Mouse (Mus musculus) heart, adult 2 months (tissue): ENCODE results near the gene Gimap5. TPM values are rescaled to one million over a fixed set of nuclear protein-coding genes. Genes with fewer than 3 reads are reported as not detected.
A peak's percentile ranks its signal among the peaks of the same experiment; 100 is the strongest.

Experiments used
- DNase-seq, 2 experiments: peaks; one replicate each; pipeline ENCODE4 v3.0.0; 2021
- H3K27ac ChIP-seq: fragments of 200-600 bp; 2 replicates; pipeline ENCODE4 v1.8.1; 2022
- H3K27me3 ChIP-seq: fragments of 200-500 bp; 2 replicates; pipeline ENCODE4 v1.6.1; 2012; ENCODE audit warnings: mild to moderate bottlenecking, low read length, inconsistent platforms, mixed read lengths; ENCODE audit not compliant: control insufficient read depth, insufficient read depth
- H3K36me3 ChIP-seq: fragments of 200-500 bp; 2 replicates; pipeline ENCODE4 v1.6.1; 2012; ENCODE audit warnings: low read length, inconsistent platforms; ENCODE audit not compliant: control insufficient read depth, insufficient read depth
- H3K4me1 ChIP-seq: fragments of 200-500 bp; 2 replicates; pipeline ENCODE4 v1.6.1; 2011; ENCODE audit warnings: low read length; ENCODE audit not compliant: control insufficient read depth, insufficient read depth
- H3K4me3 ChIP-seq: fragments of 200-600 bp; 2 replicates; pipeline ENCODE4 v1.8.1; 2022
- H3K79me2 ChIP-seq: fragments of 200-500 bp; replicated peaks from 2 replicates; pipeline ENCODE4 v1.6.1; 2012; ENCODE audit warnings: mild to moderate bottlenecking, inconsistent platforms, low read length, moderate library complexity, mixed read lengths; ENCODE audit not compliant: control insufficient read depth, insufficient read depth
- H3K9ac ChIP-seq: fragments of 200-500 bp; 2 replicates; pipeline ENCODE4 v1.6.1; 2012; ENCODE audit warnings: low read depth, mild to moderate bottlenecking, control low read depth, inconsistent platforms, low read length, mixed read lengths
- CTCF ChIP-seq: fragments of 200-600 bp; IDR thresholded peaks from 2 replicates; pipeline ENCODE4 v1.8.1; 2022; ENCODE audit warnings: antibody characterized with exemption, mild to moderate bottlenecking, moderate library complexity
- EP300 ChIP-seq: fragments of 200-500 bp; IDR thresholded peaks from 2 replicates; pipeline ENCODE4 v1.6.1; 2011; ENCODE audit warnings: low read depth, low read length, control low read depth; ENCODE audit not compliant: insufficient read depth
- POLR2A ChIP-seq: fragments of 200-500 bp; IDR thresholded peaks from 2 replicates; pipeline ENCODE4 v1.6.1; 2011; ENCODE audit warnings: mild to moderate bottlenecking, low read depth, low read length, control low read depth; ENCODE audit not compliant: insufficient read depth
- WGBS: fragments of 180-500 bp; shearing (Covaris S2); methylation state at CpG from one replicate; pipeline ENCODE4 v1.1.7; 2018; 5-methylcytosine and 5-hydroxymethylcytosine counted together
- intact Hi-C: fragments of 180-260 bp; cut with DNase I; formaldehyde crosslinking; loops from one replicate; pipeline ENCODE4 v1.15.1; 2025
- polyA plus RNA-seq: library from polyadenylated mRNA; depleted of rRNA; stranded (reverse); fragments of >200 nt; gene quantifications from 2 replicates; pipeline ENCODE4 v1.2.3, GENCODE M21; 2012
- total RNA-seq, 2 experiments: library from RNA; stranded (reverse); gene quantifications; 2 replicates each; pipeline ENCODE4 v1.2.3; 2021

Gene Gimap5
- total and polyA plus RNA-seq, 3 experiments, result 4.6 to 6.6 (median 5.1) TPM

DNA sequence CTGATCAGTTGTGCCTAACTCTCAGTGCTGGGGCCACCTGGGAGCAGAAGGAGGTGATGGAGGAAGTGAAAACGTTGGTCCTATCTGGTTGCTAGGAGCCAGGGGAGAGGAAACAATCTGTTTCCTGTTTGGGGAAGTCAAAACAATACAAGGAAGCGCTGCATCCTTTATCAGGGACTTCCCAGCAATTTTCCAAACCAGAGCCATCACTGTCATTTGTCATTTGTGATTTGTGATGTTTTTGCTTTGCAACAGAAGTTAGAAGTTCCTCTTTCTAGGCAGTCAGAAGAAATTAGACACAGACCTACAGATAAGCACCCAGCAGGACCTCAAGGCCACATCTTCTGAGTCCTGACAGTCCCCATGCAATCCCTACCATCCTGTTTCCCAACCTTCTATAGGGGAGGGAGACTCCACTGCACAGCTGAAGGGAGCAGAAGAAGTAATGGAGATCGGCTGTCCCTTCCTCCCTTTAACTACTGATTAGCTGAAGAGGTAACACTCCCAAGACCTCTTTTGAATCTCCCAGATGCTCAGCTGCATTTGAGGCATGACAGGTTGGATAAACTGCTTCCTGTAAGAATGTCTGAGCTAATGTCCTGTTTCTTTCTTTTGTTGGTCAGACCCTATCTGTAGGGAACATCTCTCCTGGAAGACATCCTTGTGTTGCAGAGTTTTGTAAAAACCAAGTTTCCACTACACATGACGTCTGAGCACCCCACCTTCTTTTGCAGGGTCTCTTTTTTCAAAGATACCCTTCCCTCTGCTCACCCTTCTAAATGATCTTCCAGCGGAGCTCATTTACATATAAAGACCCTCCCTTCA lies 45.5 kb upstream of the Gimap5 start:
- Histone ChIP-seq H3K9ac (no peak overlapping the region), H3K27ac (peak overlapping the region; percentile 90), H3K4me1 (peaks cover 30% of the 10 kb centered on the region), H3K27me3 (no peaks in the 10 kb centered on the region), H3K79me2 (no peaks in the 10 kb centered on the region), H3K36me3 (peaks cover 57% of the 10 kb centered on the region), H3K4me3 (0 out of 2 replicates have a peak overlapping the region, but pooled peaks have one; percentile 7)
- intact Hi-C loops, result loop anchor here (2.0 kb wide), 1 partner anchor 16 kb away; the partner anchor contains the start of gene Gimap4
- TF ChIP-seq POLR2A, result peak; percentile 72; the same call in 1 of the 2 replicates
- no peak for TF ChIP-seq CTCF
- peak; percentile 93 for TF ChIP-seq EP300
- WGBS, result 20% methylated on average over 5 of the region's 5 CpGs
- DNase-seq, result peak; percentile 33 to 66

- H3K79me2 ChIP-seq, result no peaks in the 10 kb centered on the region
- peaks cover 30% of the 10 kb centered on the region for H3K4me1 ChIP-seq
- intact Hi-C loops, result no loop called here
- TF ChIP-seq CTCF (no peak), POLR2A (no peak)
- H3K9ac ChIP-seq, result no peak overlapping the region
- H3K4me3 ChIP-seq, result no peak overlapping the region
- no peak for DNase-seq
- WGBS, result 80% methylated on average over 7 of the region's 7 CpGs
- peak overlapping the region; percentile 90 for H3K27ac ChIP-seq
- no peaks in the 10 kb centered on the region for H3K27me3 ChIP-seq
- peaks cover 56% of the 10 kb centered on the region for H3K36me3 ChIP-seq
These were observed 43.9 kb upstream of the Gimap5 start for GRCm38 (mm10) chr6:48702146-48702545.

GRCm38 (mm10) chr6:48702601-48703000 lies 43.4 kb upstream of the Gimap5 start:
- H3K36me3 ChIP-seq, result peaks cover 53% of the 10 kb centered on the region
- no peak for DNase-seq
- no peak for TF ChIP-seq EP300
- peak; percentile 51 for TF ChIP-seq CTCF
- no peak overlapping the region for H3K4me3 ChIP-seq
- intact Hi-C loops, result no loop called here
- peak overlapping the region; percentile 90 for H3K27ac ChIP-seq
- WGBS, result 54% methylated on average over 5 of the region's 5 CpGs
- no peaks in the 10 kb centered on the region for H3K27me3 ChIP-seq
- no peak overlapping the region for H3K9ac ChIP-seq
- H3K4me1 ChIP-seq, result peaks cover 28% of the 10 kb centered on the region
- H3K79me2 ChIP-seq, result no peaks in the 10 kb centered on the region

DNA sequence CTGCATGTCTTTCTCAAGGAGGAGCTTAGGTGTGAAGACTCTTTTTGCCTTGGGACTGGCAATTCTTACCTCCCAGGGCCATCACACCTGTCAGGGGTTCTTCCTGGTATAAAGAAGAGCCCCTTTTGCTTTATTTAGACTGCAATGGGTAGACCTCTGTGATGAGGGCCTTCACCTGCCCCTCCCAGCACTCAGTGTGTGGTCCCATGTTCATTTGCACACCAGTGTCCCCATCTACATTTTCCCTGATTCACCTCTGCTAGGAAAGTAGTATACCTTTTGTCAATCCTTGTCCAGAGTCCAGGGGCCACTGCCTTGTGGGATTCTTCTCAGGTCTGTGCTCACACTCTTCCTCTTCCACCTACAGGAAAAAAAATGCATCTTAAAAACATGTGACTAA lies 41.9 kb upstream of the Gimap5 start:
- Histone ChIP-seq H3K9ac (no peak overlapping the region), H3K36me3 (peaks cover 46% of the 10 kb centered on the region), H3K27ac (peak overlapping the region; percentile 96; the same call in 1 of the 2 replicates), H3K4me3 (no peak overlapping the region), H3K79me2 (no peaks in the 10 kb centered on the region), H3K4me1 (peaks cover 22% of the 10 kb centered on the region), H3K27me3 (no peaks in the 10 kb centered on the region)
- TF ChIP-seq CTCF (no peak), POLR2A (no peak)
- intact Hi-C loops, result no loop called here
- no peak for DNase-seq

DNA sequence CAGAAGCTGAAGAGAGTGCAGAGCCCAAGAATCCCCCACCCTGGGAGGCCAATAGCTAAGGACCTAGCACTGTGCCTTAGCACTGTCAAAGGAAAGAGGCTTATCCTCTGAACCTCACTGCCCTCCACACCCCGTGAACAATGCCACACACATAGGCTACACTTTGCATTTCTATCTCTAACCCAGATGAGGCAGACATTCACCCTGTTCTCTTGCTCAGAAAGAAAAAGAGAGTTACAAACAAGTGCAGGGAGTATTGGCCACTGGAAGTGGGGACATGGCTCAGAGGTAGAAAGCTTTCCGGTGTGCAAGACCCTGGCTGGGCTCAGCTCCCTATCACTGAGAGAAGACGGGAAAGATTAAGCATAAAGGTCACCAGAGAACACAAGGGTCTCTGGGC lies 39.9 kb upstream of the Gimap5 start:
- WGBS, result 22% methylated on average over 3 of the region's 3 CpGs
- peaks cover 13% of the 10 kb centered on the region for H3K4me1 ChIP-seq
- H3K36me3 ChIP-seq, result peaks cover 34% of the 10 kb centered on the region
- TF ChIP-seq POLR2A (0 out of 2 replicates have a peak, but pooled peaks have one; percentile 4), CTCF (no peak)
- H3K9ac ChIP-seq, result peak overlapping the region; percentile 72
- H3K79me2 ChIP-seq, result no peaks in the 10 kb centered on the region
- no peak for DNase-seq
- intact Hi-C loops, result loop anchor here (2.0 to 5.0 kb wide), 2 partner anchors 29 to 59 kb away; partner anchors contain the start of genes Gimap8 and Gimap9
- peak overlapping the region; percentile 96 for H3K27ac ChIP-seq
- no peaks in the 10 kb centered on the region for H3K27me3 ChIP-seq
- peak overlapping the region; percentile 58 for H3K4me3 ChIP-seq

DNA sequence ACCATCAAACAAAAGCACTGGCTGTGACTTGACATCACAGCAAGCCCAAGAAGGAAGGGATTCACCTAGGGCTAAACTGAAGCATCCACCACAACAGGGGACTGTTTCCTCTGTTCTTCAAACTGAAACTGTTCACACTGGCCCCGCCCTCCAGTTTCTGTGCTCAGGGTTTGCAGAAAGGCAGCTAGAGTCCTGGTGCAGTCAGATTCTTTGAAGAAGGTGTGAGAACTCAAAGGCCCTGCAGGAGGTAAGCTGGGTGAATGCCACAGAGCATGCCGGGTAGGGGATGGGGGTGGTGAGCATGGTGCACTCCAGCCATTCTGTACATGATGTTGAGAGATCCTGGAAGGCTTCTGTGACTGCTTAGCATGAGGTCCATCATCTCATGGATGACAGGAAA lies 27.5 kb upstream of the Gimap5 start, which contains the start of the genes Gm28053 and Gimap7:
Gm28053 (plus strand) TSS at position 153 of the 400 bp plus-strand sequence.
Gimap7 (plus strand) TSS at position 167 of the 400 bp plus-strand sequence.
- WGBS, result 64% methylated on average over 2 of the region's 2 CpGs
- TF ChIP-seq POLR2A, result no peak
- no peak within 1 kb of the TSS for H3K9ac ChIP-seq
- no peaks in the 10 kb centered on the region for H3K36me3 ChIP-seq
- no peak for DNase-seq
- intact Hi-C loops, result no loop called here
- H3K4me1 ChIP-seq, result no peaks in the 10 kb centered on the region
- H3K27me3 ChIP-seq, result no peaks in the 10 kb centered on the region
- H3K4me3 ChIP-seq, result no peak within 1 kb of the TSS
- H3K79me2 ChIP-seq, result no peaks in the 10 kb centered on the region
- H3K27ac ChIP-seq, result no peak within 1 kb of the TSS
